Mouse (Mus musculus) brain, embryonic 14.5 days (tissue): ENCODE data around the gene Pilra.

Source experiments
- CTCF ChIP-seq: fragments of 200-500 bp; IDR thresholded peaks from 2 replicates; pipeline ENCODE4 v1.5.1; 2012; ENCODE audit warnings: inconsistent platforms, mild to moderate bottlenecking, moderate library complexity, borderline replicate concordance; ENCODE audit not compliant: insufficient read depth, insufficient read length; ENCODE audit errors: extremely low read depth
- POLR2A ChIP-seq: fragments of 200-500 bp; IDR thresholded peaks from 2 replicates; pipeline ENCODE4 v1.6.1; 2012; ENCODE audit warnings: mild to moderate bottlenecking, inconsistent platforms, borderline replicate concordance; ENCODE audit not compliant: poor library complexity, insufficient read depth, insufficient read length, severe bottlenecking; ENCODE audit errors: extremely low read depth

DNA sequence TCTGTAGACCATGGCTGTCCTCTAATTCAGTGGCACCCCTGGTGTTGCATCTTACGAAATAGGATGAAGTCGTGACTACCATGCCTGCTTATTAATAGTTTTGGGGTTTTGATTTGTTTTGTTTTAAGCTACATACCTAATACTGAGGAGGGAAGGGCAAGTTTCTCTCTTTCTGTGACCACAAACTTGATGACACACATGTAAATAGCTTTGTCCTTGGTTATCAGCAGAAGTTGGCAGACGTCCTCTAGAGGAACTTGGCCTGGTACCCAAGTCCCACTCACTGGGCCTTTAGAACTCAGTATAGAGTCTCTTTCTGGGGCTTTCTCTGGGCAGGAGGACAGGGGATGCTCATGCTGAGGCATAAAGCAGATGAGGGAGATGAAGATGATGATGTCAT, 47.3 kb upstream of the Pilra start:
- TF ChIP-seq CTCF (no peak), POLR2A (no peak)
